Mouse (Mus musculus) lung, postnatal 0 days (tissue): ENCODE data around the gene Pim1.

Experiments
- CTCF ChIP-seq: IDR thresholded peaks from 2 replicates; pipeline ENCODE4 v1.5.1; 2016; ENCODE audit warnings: antibody characterized with exemption, mild to moderate bottlenecking
- EP300 ChIP-seq: IDR thresholded peaks from 2 replicates; pipeline ENCODE4 v1.6.1; 2016; ENCODE audit warnings: antibody characterized with exemption, mild to moderate bottlenecking, control low read depth

DNA sequence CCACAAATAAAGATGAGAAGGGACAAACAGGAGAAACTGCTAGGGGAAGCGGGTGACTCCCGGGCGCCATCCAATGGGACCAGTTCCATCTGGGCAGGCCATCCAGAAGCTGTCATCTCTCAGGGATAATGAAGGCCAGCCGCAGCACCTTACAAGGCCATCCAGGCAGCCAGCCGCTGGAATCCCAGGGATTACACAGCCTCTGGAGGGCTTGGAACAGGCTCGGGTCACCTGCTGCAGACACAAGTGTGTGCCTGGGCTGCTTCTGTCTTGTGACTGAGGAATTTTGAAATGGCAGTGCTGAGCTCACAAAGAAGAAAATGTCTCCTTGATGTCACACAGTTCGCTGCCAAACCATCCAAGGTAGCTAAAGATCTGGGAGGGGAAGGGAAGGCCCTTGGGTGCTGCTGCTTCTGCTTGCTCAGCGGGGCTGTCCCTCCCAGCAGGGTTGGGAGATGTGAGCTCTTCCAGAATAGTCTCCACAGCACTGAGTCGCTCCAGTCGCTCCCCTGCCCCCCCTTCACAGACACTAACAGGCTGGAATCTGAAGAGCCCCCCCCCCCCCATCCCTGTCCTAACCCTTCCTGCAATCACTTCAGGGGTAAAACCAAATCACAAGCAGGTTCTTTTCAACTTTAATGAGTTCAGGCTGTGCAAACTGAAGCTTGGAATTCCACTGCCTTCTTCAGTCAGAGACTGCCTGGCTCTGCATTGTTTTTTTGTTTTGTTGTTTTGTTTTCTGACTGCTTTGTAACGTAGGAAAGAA, 32.6 kb upstream of the Pim1 start:
- TF ChIP-seq EP300: no peak
- no peak for TF ChIP-seq CTCF
